Mouse (Mus musculus) adrenal gland, adult (tissue): ENCODE data around the gene Gm10577.

Source experiments
- DNase-seq, 2 experiments: peaks; one replicate each; pipeline ENCODE4 v3.0.0; 2022 to 2023; ENCODE audit warnings: low spot score in 1 of 2; ENCODE audit not compliant: inconsistent age in 2 of 2

Gene Gm10577

GRCm38 (mm10) chr4:101020596-101020995, at the start of gene Gm10577:
TSS of gene Gm10577 (minus strand) at chr4:101020696.
- DNase-seq, result no peak

GRCm38 (mm10) chr4:101069154-101069971, 48.9 kb upstream of the Gm10577 start:
- DNase-seq, result peak; percentile 29 to 73

DNA sequence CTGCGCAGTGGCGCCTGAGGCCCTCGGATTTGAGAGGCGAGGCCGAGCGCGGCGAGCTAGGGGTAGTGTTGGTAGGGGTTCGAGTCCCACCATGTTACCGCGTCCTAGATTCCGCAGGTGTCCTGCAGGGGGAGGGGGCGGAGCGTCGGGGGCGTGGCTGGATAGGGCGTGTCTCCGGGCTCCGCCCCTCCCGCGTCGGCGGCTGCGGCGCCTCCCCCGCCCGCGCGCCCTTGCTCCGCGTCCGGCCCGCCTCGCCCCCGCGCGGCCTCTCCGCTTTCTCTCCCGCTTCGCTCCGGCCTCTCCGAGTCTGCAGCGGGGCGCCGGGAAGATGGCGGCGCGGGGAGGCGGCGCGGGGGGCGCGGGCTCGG, 48.3 kb upstream of the Gm10577 start, which contains the start of gene Raver2:
Gene Raver2, plus strand, starts transcription at position 198 of the 368 bp plus-strand sequence.
- peak; percentile 61 to 84 for DNase-seq

DNA sequence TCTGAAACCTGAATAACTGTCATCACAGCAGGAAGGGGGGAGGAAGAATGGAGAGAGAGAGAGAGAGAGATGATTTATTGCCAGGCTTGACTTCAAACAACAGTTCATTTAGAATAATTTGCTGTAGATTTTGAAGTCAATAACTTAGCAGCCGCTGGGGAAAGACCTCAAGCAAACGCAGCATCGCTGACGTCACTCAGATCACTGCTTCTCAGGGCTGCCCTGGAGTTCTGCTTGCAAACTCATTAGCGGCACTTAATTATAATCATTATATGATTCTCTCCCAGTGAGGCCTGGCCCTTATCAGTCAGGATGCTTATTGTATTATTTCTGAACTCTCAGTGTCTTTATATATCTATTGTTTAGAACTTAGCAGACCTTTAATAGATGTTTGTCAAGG, 45.9 kb upstream of the Gm10577 start:
- DNase-seq, result peak in 1 of 2 experiments; percentile 22

GRCm38 (mm10) chr4:101062146-101062545, 41.6 kb upstream of the Gm10577 start:
- DNase-seq, result peak in 1 of 2 experiments; percentile 41

DNA sequence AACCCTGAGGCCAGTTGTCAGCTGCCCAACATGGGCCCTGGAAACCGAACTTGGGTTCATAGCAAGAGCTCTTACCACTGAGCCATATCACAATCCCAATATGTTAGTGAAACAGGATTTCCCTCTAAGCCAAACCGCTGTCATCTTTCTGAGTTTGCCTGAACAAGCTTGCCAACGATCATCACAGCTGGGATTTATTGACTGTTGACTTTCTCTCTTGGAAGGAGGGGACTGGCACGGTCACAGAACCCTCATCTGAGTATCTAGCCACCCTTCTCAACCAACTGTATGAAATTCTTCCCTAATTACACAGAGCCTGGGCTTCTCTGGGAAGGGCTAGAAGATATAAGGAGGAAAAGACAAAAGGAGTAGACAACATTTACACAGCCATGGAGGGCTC, 26.1 kb upstream of the Gm10577 start:
- DNase-seq, result no peak

DNA sequence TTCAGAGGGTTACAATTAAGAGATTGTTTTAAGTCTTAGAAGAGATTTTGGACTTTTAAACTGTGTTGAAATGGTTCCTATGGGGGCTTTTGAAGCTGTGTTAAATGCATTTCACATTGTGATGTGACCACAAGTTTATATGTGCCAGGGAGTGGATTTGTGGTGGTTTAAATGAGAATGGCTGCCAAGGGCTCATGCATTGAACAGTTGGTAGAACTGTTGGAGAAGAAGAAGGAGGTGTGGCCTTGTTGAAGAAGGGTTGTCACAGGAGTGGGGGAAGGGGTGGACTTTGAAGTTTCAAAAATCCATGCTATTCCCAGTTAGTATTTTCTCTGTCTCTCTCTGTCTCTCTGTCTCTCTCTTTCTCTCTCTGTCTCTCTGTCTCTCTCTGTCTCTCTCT, 23.7 kb upstream of the Gm10577 start:
- DNase-seq, result no peak

GRCm38 (mm10) chr4:101043691-101044090, 23.2 kb upstream of the Gm10577 start:
- DNase-seq, result no peak

DNA sequence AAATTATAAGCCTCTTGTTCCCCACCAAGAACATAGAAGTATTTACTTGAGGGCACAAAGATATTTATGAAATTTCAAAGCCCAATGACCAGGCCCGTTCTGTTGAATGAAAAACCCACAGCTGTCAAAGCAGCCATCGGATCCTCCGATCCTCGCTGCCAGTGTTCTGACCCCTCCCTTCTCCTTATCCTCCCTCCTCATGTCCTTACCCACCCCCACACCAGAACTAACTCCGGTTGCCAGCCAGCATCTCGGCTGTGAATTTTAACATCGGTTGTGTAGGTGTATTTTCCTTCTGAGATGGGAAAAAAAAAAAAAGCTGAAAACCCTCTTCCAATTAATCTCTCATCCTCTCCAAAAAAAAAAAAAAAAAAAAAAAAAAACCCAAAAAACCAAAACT, 16.7 kb upstream of the Gm10577 start:
- DNase-seq, result no peak

DNA sequence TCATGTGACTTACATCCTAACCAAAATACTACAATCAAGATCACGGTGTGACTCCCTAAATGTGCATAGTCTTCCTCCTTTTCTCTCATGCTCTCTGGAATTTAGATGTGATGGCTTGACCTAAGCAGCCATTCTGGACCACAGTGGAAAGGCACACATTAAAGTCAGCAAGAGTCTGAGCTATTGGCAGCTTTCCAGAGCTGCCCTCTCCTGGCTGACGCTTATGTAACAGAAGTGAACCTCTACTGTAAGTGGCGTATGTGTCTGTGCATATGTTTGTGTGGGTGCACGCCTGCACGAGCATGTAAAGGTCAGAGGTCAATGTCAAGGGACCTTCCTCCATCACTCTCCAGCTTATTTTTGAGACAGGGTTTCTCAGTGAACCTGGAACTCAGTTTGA, 14.6 kb upstream of the Gm10577 start:
- DNase-seq, result peak in 1 of 2 experiments; percentile 28

DNA sequence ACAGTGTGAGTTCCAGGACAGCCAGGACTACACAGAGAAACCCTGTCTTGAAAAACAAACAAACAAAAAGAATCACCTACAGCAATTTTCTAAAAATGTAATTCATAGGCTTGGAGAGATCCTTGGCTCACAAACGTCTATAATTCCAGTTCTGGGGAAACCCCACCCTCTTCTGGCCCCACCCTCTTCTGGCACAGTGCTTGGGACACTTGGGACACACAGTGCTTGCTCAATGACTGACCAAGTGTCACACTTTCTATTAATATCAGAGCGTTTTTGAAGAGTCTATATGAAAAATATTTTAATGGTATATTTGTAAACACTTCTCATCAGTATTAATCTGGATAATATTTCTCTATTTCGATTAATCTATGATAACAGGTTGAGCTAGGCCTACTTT, 12.6 kb upstream of the Gm10577 start:
- DNase-seq, result no peak

DNA sequence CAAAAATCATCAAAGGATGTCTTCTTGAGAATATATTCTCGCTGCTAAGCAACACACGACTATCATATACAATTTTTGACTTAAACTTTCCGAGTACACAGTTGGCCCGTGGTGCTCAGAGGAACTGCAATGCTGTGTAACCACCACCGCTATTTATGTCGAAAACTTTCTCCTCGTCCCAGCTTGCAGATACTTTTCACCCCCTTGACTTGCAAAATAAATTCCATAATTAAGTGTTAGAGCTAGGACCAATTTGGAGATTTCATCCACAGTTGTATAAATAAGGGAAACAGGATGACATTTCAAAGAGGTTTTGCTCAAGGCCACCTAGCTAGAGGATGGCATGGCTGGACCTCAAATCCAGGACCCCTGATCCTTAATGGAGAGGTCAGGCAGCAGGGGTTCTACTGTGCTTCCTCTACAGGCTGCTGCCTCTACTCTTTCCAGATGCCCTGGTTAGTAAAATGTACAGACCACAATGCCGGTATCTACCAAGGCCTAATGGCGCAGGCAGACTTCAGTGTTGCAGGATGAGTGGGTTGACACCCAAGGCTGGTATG, 7.4 kb upstream of the Gm10577 start:
- DNase-seq, result no peak

DNA sequence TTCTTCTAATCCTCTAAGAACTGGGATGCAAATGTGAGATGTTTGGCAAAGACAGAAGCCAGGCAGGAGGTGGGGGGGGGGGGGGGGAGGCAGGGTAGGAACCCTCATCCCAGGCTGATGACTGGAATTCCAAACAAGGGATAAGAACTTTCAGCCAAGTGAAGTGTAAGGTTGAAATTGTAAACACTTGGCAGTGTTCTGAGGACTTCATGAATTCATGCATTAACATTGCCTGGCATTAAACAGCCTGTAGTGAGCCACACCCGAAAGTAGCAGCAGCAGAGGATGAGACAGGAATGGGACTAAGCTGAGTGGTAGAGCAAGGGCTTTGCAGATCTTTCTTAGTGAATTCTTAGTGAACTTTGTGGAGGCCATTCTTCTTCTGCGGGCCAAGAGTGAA, 6.5 kb upstream of the Gm10577 start:
- DNase-seq, result no peak

DNA sequence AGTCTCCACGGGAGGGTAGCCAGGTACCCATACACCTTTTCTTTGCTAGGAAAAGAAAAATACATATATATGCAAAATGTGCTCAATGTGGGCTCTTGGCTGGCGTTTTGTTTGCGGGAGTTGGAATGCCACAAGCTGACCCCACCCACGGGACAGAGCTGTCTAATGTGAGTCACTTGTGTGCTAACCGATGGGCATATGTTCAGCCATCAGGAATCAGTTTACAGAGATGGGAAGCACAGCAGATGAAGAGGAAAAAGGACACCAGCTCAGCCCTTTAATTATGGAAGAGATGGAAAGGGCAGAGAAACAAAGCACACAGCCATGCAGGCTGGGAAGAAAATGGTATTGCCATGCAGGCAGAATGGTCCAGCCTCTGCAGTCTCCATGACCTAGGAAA, 6.1 kb upstream of the Gm10577 start:
- DNase-seq, result no peak

- no peak for DNase-seq
Measured at GRCm38 (mm10) chr4:101017806-101018205, 2.7 kb downstream of the Gm10577 start.

DNA sequence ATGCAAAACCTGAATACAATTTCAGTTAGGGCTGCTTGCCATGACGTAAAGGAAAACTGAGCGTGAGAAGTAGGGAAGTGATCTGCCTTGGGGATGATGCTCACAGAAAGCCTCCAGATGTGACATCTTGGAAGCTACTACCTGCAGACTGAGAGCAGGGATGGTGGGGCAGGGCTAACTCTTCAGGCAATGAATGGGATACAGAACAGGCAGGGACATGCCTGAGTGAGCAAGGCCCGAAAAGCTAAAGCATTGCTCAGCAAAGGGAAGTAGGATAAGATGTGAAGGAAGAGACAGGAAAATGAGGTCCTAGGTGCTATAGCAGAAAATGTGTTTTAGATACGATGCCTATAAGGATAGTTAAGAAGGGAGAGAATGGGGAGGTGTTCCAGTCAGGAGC, 11.4 kb downstream of the Gm10577 start:
- DNase-seq, result no peak

GRCm38 (mm10) chr4:101008362-101008769, 12.1 kb downstream of the Gm10577 start:
- DNase-seq, result no peak

- no peak for DNase-seq
Measured at GRCm38 (mm10) chr4:101002961-101003360, 17.5 kb downstream of the Gm10577 start.

DNA sequence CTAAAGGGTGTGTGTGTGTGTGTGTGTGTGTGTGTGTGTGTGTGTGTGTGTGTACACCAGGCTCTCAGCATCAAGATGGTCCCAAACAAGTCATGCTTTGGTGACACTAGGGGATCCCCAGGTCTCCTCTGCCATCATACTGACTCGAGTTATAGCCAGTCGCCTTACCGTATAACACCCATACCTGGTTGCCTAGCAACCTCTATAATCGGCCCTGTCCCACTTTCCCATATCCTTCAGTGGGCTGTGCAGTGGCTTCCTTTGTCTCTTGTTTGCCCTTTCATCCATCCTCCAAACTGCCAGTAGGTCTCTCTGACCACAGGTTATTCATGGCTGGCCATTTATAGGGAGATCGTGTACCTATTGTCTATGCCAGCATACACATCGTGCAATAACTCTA, 19.4 kb downstream of the Gm10577 start:
- no peak for DNase-seq

GRCm38 (mm10) chr4:101000622-101001021, 19.9 kb downstream of the Gm10577 start:
- no peak for DNase-seq

- no peak for DNase-seq
Measured at GRCm38 (mm10) chr4:100998906-100999305, 21.6 kb downstream of the Gm10577 start.

GRCm38 (mm10) chr4:100998145-100998544, 22.4 kb downstream of the Gm10577 start:
- DNase-seq, result peak; percentile 27 to 74
